Mouse (Mus musculus) mature B cell (primary cell): Measurements from ENCODE around the gene Zfp764.
"Not testable (repeated sequence)": the region's sequence is repeated elsewhere in the genome, so short reads cannot be mapped to it uniquely, and the experiment has no call there.

Experiments used
- in situ Hi-C: fragments of 300-500 bp; cut with MboI; formaldehyde crosslinking; loops from 2 replicates; pipeline ENCODE4 v1.14.3; 2019

The Zfp764 gene

DNA sequence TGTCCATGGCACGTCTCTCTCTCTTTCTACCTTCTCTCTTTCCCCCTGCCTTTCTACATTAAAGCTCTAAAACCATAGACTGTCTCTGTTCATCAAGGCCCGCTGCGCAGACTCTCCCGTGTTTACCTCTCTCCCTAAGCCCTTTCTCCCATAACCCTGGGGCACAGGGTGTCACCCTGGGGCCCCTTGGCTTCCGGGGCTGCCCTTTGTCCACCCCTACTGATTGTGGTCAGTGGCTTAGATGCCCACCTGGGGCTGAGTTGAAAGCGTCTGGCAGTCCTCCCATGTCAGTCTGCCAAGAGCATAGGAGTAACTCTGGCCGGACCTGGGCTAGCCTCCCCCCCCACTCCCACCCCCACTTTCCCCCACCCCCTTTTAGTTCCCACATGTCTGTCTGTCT lies 16.3 kb downstream of the Zfp764 start:
- in situ Hi-C loops: no loop called here

DNA sequence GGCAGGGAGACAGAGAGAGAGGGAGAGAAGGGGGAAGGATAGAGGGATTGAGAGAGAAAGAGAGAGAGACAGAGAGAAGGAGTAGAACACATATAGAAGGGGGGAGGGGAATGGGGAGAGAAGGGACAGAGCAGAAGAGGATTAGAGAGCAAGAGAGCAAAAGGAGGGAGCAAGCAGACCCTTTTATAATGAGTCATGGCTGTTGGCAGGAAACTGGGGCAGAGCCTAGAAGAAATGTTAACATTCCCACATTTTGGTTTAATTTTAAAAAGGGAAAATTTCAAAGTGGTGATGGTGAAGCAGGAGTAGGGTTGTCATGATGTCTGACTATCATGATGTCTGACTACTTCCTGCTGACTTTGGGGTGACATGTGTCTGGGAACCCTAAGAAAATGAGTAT lies 18.4 kb downstream of the Zfp764 start:
- in situ Hi-C loops: not testable (repeated sequence)

DNA sequence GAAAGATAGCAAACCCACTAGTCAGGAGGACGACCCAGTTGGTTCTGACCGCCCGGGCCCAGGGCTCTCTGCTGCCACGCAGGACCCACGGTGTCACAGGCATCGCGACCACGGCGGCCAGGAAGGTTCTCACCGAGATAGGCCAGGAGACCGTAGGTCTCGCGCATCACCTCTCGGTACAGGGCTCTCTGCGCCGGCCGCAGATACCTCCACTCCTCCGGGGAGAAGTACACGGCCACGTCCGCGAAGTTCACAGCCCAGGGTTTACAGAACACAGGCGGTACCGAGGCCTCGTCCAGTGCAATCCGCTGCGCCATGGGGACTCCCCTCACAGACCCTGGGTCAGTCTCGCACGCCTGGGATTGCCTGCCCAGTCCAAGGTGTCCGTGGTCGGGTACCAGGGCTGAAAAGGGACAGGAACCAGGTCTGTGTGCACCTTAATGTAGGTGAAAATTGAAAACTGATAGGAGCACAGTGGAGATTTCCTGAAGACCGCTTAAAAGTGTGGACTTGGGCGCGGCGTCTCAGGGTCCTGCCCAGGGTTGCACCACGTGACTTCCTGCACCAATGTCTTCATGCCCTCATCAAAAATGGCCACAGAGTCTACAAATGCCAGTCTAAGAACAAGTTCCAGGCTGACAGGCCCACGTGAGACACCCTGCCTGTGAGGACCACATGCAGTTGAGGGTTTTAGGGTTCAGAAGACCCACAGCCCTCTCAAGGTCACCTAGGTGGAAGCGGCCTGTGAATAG lies 19.8 kb downstream of the Zfp764 start, which contains the start of gene 9130019O22Rik:
Gene 9130019O22Rik (minus strand): TSS at position 526 of the 752 bp plus-strand sequence.
- in situ Hi-C loops: no loop called here

DNA sequence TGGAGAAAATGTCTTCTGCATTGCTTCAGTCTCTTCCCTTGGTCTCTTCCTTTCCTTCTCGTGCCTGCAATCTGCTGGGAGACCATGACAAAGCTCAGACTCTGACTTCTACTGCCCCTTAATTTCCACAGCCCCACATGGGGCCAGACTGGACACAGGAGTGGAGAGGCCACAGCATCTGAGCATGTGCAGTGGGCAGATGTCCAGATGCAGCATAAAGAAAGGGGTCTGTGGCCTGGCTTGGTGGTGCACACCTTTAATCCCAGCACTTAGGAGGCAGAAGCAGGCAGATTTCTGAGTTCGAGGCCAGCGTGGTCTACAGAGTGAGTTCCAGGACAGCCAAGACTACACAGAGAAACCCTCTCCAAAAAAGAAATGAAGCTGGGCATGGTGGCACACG lies 21.1 kb downstream of the Zfp764 start:
- in situ Hi-C loops: not testable (repeated sequence)

DNA sequence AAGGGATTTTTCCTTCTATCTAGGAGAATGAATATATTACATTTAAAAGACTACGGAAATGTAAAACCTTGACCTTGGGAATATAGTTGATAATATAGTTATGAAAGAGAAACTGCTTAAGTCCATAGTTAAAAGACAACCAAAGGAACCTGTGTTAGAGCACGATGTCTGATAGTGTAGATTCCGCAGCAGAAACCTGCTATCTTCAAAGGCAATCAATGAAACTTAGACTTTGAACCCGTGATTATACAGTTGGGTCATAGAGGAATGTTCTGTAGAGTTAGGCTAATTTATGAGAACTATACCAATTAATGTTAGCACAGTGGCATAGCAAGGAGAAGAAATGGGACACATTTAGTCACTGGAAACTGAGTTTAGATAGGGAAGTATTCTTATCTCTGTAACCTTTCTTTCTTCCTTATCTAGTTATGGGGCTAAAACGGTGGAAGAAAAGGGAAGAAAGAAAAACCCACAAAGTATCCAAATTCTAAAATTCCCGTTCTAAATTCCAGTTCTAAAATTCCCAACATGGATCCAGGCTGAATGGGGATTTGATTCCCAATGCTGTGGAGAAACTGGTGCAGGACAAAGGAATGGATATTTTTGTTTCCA lies 28.2 kb downstream of the Zfp764 start:
- in situ Hi-C loops: no loop called here

DNA sequence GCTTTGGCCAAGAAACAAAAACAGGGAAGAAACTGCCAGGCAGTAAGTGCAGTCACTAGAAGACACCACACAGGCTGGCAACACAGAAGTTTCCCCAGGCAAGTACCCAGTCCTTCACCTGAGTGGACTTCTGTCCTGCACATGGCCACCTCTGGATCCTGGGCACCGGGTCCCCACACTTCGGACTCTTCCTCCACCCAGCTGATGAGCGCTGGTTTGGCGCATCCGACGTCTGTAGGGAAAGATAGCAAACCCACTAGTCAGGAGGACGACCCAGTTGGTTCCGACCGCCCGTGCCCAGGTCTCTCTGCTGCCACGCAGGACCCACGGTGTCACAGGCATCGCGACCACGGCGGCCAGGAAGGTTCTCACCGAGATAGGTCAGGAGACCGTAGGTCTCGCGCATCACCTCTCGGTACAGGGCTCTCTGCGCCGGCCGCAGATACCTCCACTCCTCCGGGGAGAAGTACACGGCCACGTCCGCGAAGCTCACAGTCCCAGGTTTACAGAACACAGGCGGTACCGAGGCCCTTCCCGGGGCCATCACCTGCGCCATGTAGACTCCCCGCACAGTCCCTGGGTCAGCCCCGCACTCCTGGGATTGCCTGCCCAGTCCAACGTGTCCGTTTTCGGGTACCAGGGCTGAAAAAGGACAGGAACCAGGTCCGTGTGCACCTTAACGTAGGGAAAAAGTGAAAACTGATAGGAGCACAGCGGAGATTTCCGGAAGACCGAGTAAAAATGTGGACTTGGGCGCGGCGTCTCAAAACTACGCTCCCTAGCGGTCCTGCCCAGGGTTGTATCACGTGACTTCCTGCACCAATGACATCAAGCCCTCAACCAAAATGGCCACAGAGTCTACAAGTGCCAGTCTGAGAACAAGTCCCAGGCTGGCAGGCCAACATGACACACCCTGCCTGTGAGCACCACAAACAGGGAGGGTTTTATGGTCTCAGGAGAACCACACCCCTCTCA lies 31.1 kb downstream of the Zfp764 start, which contains the start of gene Zfp747:
Gene Zfp747 (minus strand): TSS at position 780 of the 975 bp plus-strand sequence.
- in situ Hi-C loops: not testable (repeated sequence)

DNA sequence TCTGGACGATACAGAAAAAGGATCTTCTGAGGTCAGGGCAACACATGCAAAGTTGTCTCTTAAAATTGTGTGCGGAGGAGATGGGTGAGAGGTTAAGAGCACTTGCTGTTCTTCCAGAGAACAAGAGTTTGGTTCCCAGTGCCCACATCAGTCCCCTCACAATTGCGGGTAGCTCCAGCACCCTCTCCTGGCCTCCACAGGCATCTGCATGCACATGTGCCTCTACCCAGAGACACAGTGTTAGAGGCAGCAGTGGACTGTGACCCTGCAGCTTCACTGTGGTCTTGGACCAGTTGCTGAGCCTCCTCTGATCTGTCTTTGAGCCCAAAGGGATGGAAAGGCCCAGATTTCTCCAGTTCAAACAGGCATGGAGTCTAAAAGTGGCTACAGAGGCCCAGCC lies 34.8 kb downstream of the Zfp764 start:
- in situ Hi-C loops: not testable (repeated sequence)

DNA sequence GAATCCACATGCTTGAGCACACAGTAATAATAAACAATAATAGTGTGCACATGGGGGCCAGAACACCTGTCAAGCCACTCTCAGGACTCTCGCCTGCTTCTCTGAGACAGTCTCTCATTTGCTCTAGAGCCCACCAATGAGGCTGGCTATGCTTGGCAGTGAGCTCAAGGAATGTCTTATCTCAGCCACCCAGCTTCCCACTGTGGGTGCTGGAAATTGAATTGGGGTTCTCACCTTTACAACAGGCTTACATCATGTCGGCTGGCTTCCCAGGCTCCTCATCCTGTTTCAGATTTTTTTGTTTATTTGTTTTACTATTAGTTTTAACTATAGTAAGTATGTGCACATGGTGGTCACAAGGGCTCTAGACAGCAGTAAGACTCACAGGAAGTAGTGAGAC lies 35.4 kb downstream of the Zfp764 start:
- in situ Hi-C loops: no loop called here

DNA sequence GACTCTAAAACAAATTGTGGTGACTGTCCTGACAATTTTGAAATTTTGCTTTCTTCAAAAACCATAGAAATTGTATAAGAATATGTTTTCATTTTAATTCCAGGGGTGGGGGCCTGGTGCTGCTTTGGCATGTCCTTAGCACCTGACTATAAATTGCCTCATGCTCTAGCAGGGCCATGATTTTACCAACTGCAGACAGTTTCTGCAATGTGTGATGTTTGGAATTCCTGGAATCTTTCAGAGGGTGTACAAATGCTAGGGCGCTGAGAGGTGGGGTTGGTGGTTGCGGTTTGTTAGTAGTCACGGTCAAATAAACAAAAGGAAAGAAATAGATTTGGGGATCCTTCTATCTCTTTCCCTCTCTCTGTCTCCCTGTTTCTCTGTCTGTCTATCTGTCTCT lies 40.4 kb downstream of the Zfp764 start:
- in situ Hi-C loops: no loop called here

DNA sequence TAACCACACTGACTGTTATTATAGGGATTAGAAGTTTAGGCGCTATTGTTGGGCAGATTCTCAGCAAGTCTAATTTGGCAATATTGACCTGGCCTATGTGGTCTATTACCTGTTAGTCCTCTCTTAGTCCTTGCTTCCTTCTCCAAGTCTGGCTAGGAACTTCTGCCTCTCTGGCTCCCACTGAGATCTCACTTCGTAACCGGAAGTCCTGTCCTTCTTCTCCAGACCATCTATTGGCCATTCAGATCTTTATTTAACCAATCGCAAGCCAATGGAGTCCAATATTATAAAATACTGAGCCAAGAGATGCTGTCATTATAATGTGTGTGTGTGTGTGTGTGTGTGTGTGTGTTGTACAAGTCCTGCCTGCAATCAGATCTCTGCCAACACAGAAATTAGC lies 42.5 kb downstream of the Zfp764 start:
- in situ Hi-C loops: loop anchor here (5.0 kb wide), 1 partner anchor 133 kb away; no protein-coding TSS in a partner anchor

DNA sequence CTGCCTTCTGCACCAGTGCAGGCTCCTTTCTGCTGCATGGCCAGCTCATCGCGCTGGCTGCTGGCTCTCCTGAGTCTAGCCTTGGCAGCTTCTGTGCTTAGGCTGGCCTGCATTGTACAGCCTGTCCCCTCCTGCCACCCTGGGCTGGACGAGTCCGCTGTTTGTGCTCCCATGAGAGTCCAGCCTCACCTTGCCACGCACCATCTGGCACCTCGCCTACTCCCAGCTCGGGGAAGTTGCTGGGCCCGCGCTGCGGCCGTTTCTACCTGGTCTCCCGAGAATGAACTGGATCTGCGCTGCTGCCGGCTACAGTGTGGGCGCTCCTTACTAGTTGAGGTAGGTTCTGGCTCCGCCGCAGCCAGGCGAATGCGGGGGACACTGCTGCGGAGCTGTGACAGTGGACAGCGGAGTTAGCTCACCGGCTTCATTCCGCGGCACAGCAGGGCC lies 43.1 kb downstream of the Zfp764 start:
- in situ Hi-C loops: loop anchor here (5.0 kb wide), 1 partner anchor 134 kb away; no protein-coding TSS in a partner anchor

DNA sequence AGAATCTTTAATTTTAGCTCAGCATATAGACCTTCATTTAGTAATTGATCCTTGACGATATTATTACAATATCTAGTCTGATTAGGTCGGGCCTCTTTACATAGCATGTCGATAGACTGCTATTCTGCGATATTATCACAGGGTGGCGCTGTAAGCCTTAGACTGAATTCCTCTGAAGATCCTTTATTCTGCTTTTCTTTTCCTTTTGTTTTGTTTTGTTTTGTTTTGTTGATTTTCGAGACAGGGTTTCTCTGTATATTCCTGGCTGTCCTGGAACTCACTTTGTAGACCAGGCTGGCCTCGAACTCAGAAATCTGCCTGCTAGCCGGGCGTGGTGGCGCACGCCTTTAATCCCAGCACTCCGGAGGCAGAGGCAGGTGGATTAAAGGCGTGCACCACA lies 44.2 kb downstream of the Zfp764 start:
- in situ Hi-C loops: loop anchor here (5.0 kb wide), 1 partner anchor 135 kb away; no protein-coding TSS in a partner anchor

DNA sequence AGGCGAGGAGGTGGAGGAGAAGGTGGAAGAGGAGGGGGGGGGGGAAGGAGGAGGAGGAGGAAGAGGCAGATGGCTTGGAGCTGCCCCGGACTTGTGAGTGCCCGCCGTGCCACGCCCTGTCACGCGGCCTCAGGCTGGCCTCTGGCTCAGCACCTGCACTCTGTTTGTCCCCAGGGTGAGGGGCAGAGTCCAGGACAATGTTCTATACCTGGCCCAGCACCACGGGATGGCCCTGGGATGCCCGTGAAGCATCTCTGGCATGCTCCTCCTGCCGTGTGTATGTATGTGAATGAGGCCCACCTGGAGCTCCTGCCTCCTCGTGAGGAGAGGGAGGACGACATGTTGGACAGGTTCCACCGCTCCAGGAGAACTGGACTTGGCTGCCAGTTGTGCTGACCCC lies 45.2 kb downstream of the Zfp764 start:
- in situ Hi-C loops: loop anchor here (5.0 kb wide), 1 partner anchor 136 kb away; no protein-coding TSS in a partner anchor

DNA sequence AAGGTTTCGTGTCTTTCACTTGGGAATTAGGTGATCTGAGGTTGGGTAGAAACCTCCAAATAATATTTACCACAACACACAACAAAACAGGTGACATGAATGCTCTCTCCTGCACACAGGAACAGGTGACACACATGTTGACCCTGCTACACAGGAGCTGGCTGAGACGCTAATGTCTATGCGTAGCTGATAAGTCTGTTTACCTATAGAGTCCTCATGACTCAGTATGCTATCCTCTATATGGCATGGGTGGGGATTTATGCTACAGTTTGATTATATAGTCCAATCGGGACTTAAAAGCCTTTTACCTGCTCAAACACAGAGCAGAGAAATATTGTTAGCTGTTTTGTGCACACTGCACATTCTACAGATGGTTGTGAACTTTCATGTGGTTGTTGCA lies 46.4 kb downstream of the Zfp764 start:
- in situ Hi-C loops: loop anchor here (5.0 kb wide), 1 partner anchor 137 kb away; no protein-coding TSS in a partner anchor

DNA sequence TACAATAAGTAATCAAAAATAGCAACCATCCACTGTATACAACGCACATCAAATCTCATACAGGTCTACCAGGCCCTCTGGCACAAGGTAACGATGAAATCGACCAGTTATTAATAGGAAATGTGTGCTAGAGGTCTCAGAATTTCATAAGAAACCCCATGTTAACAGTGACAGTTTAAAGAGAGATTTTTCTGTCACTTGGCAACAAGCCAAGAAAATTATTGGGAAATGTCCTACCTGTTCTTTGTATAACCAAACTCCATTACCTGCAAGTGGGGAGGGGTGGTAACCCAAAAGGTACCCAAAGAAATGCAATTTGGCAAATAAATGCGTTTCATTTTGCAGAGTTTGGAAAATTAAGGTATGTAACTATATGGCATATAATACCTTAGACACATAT lies 48.1 kb downstream of the Zfp764 start:
- in situ Hi-C loops: no loop called here

DNA sequence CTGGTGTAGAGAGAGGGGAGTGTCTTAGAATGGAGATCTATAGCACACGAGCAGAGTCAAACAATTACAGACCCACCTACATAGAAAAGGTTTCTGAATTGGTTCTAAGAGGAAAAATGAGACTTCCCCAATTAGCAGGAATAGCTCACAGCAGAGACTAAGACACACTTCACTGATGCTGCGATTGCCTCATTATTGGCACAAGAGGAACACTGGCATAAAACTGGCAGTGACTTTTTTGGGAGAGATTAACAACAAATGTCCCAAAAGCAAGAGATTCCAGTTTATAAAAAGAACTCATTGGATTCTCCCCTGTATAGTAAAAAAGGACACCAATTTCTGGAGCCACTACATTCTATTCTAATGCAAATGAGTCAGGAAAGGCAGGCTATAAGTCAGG lies 48.8 kb downstream of the Zfp764 start:
- in situ Hi-C loops: no loop called here

DNA sequence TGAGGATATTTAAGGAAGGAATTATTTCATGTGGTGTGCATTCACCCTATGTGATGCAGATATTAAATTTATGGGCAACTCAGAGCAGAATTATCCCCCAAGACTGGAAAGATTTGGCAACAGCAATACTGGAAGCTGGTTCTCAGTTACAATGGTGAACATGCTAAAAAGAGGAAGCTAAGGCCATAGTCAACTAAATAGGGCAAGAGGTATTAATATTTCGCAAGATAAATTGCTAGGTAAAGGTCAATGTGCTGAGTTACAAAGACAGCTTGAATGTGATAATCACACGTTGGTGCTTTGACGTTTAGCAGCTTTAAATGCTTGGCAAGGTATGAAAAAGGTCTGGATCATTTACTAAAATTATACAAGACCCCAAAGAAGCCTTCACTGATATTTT lies 50.8 kb downstream of the Zfp764 start:
- in situ Hi-C loops: no loop called here
